Comparison of ENCODE assay signal across 13 mouse cellular contexts in the genomic region with DNA sequence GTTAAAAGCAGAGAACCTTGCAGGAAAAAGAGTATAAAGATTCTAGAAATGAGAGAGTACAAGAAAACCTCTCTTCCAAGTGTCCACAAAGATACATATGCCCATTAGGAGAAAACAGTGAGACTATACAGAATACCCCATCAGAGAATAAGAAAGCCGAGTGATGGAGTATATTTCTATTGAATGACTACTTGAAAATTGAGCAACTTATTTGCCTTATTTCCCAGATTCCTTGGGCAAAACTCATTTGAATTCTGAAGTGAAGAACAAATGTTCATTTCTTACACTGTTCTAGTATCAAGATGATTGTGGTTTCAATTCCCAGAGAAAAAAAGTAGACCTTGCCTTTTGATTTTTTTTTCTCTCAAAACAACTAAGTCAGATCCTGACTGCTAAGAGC. TPM values are rescaled to one million over a fixed set of nuclear protein-coding genes. Genes with fewer than 3 reads are reported as not detected.
A peak's percentile ranks its signal among the peaks of the same experiment; 100 is the strongest.
DNase-seq lines count a peak whose midpoint lies in the region; ATAC-seq lines count a peak whose summit lies in the region.
"Had no signal": no experiment of that assay in that cellular context is flagged by ENCODE, and none has a peak within 500 bp of the region (broad histone marks: within the 10 kb centered on the region; RNA-seq: fewer than 3 reads in every experiment).

No protein-coding gene starts in this region.

- ATAC-seq in intestine, embryonic 15.5 days: no peak
- no peak for ATAC-seq in intestine, embryonic 16.5 days
- ATAC-seq in embryonic facial prominence, embryonic 13.5 days (ENCODE audit: insufficient number of reproducible peaks, insufficient read depth, low FRiP score, low TSS enrichment, low read depth): no peak
- no peak for ATAC-seq in midbrain, embryonic 12.5 days (ENCODE audit: low FRiP score, low read depth)
- ATAC-seq: CD4-positive, CD25-positive, alpha-beta regulatory T cell, adult 4 months had no signal

- peak overlapping the region; percentile 87 for H3K4me2 ChIP-seq in intestine, embryonic 15.5 days (replicated peaks)
- H3K4me2 ChIP-seq in intestine, embryonic 16.5 days (ENCODE audit: low read depth, low read length): no peak overlapping the region
- H3K4me2 ChIP-seq in embryonic facial prominence, embryonic 13.5 days: peak overlapping the region; percentile 70
- peak overlapping the region; percentile 74 for H3K4me2 ChIP-seq in midbrain, embryonic 12.5 days (replicated peaks)

- no peaks in the 10 kb centered on the region for H3K36me3 ChIP-seq in intestine, embryonic 15.5 days
- H3K36me3 ChIP-seq in intestine, embryonic 16.5 days (ENCODE audit: control insufficient read depth, insufficient read depth, low read length): no peaks in the 10 kb centered on the region
- peaks cover 24% of the 10 kb centered on the region for H3K36me3 ChIP-seq in embryonic facial prominence, embryonic 13.5 days
- H3K36me3 ChIP-seq in hindbrain, embryonic 10.5 days: peaks cover 67% of the 10 kb centered on the region
- peaks cover 35% of the 10 kb centered on the region for H3K36me3 ChIP-seq in midbrain, embryonic 12.5 days

- 30% methylated on average over 1 of the region's 1 CpGs for WGBS in intestine, embryonic 15.5 days
- 26% methylated on average over 1 of the region's 1 CpGs for WGBS in intestine, embryonic 16.5 days
- WGBS in embryonic facial prominence, embryonic 13.5 days: 0% methylated on average over 1 of the region's 1 CpGs
- 28% methylated on average over 1 of the region's 1 CpGs for WGBS in hindbrain, embryonic 10.5 days
- 11% methylated on average over 1 of the region's 1 CpGs for WGBS in midbrain, embryonic 12.5 days

- H3K27me3 ChIP-seq in intestine, embryonic 15.5 days (replicated peaks): no peaks in the 10 kb centered on the region
- H3K27me3 ChIP-seq in intestine, embryonic 16.5 days (replicated peaks; ENCODE audit: control insufficient read depth, insufficient read depth, low read length): no peaks in the 10 kb centered on the region
- no peaks in the 10 kb centered on the region for H3K27me3 ChIP-seq in embryonic facial prominence, embryonic 13.5 days
- H3K27me3 ChIP-seq in hindbrain, embryonic 10.5 days (ENCODE audit: insufficient read depth, poor library complexity, severe bottlenecking): no peaks in the 10 kb centered on the region
- no peaks in the 10 kb centered on the region for H3K27me3 ChIP-seq in midbrain, embryonic 12.5 days

- no peaks in the 10 kb centered on the region; the same call in 1 of the 2 replicates for H3K4me1 ChIP-seq in intestine, embryonic 15.5 days (replicated peaks)
- H3K4me1 ChIP-seq in intestine, embryonic 16.5 days (ENCODE audit: control insufficient read depth, insufficient read depth, low read length): no peaks in the 10 kb centered on the region
- H3K4me1 ChIP-seq in embryonic facial prominence, embryonic 13.5 days: peaks cover 19% of the 10 kb centered on the region
- peaks cover 22% of the 10 kb centered on the region for H3K4me1 ChIP-seq in hindbrain, embryonic 10.5 days (replicated peaks)
- peaks cover 19% of the 10 kb centered on the region for H3K4me1 ChIP-seq in midbrain, embryonic 12.5 days

- H3K9ac ChIP-seq in intestine, embryonic 15.5 days: no peak overlapping the region
- H3K9ac ChIP-seq in intestine, embryonic 16.5 days (ENCODE audit: low read depth, low read length): no peak overlapping the region
- H3K9ac ChIP-seq in embryonic facial prominence, embryonic 13.5 days: peak overlapping the region; percentile 99
- H3K9ac ChIP-seq in midbrain, embryonic 12.5 days (replicated peaks): peak overlapping the region; percentile 100

- no peak for DNase-seq in hindbrain, embryonic 10.5 days (ENCODE audit: low spot score)
- no peak for DNase-seq in urinary bladder, postnatal 4 days (ENCODE audit: low spot score in 2 of 2)
- no peak for DNase-seq in layer of hippocampus, postnatal 14 days (ENCODE audit: low spot score in 2 of 2)
- no peak for DNase-seq in gastrocnemius, postnatal 10 days
- DNase-seq: gastrocnemius, postnatal 14 days; kidney, postnatal 10 days; liver had no signal

- H3K27ac ChIP-seq in intestine, embryonic 15.5 days: no peak overlapping the region
- H3K27ac ChIP-seq in intestine, embryonic 16.5 days (ENCODE audit: low read length): no peak overlapping the region
- peak overlapping the region; percentile 96 for H3K27ac ChIP-seq in embryonic facial prominence, embryonic 13.5 days
- H3K27ac ChIP-seq in hindbrain, embryonic 10.5 days: peak overlapping the region; percentile 99
- peak overlapping the region; percentile 95 for H3K27ac ChIP-seq in midbrain, embryonic 12.5 days (replicated peaks)

- no peaks in the 10 kb centered on the region for H3K9me3 ChIP-seq in intestine, embryonic 15.5 days
- no peaks in the 10 kb centered on the region for H3K9me3 ChIP-seq in intestine, embryonic 16.5 days (ENCODE audit: control insufficient read depth, low read length)
- no peaks in the 10 kb centered on the region for H3K9me3 ChIP-seq in embryonic facial prominence, embryonic 13.5 days
- no peaks in the 10 kb centered on the region for H3K9me3 ChIP-seq in hindbrain, embryonic 10.5 days
- H3K9me3 ChIP-seq in midbrain, embryonic 12.5 days: no peaks in the 10 kb centered on the region

- H3K4me3 ChIP-seq in intestine, embryonic 15.5 days (replicated peaks): no peak overlapping the region
- no peak overlapping the region for H3K4me3 ChIP-seq in intestine, embryonic 16.5 days (ENCODE audit: low read length)
- H3K4me3 ChIP-seq in embryonic facial prominence, embryonic 13.5 days: peak overlapping the region; percentile 97
- peak overlapping the region; percentile 100 for H3K4me3 ChIP-seq in hindbrain, embryonic 10.5 days
- peak overlapping the region; percentile 100 for H3K4me3 ChIP-seq in midbrain, embryonic 12.5 days
- H3K4me3 ChIP-seq: megakaryocyte, embryonic 14.5 days had no signal

RNA-seq across cellular contexts. Expression of a gene that starts 4.9 kb away (rescaled TPM):
- 30.9 and 37.5 TPM in 2 replicates for polyA plus RNA-seq in intestine, embryonic 15.5 days (2015; fragmentation: Nextera tagmentation; extraction: Ambion mirVana)
- polyA plus RNA-seq in intestine, embryonic 16.5 days (2015; fragmentation: Nextera tagmentation; extraction: Ambion mirVana): 20.9 and 23.0 TPM in 2 replicates
- polyA plus RNA-seq in embryonic facial prominence, embryonic 13.5 days (2015; fragmentation: Nextera tagmentation; extraction: Ambion mirVana): 198 and 204 TPM in 2 replicates
- 295 and 388 TPM in 2 replicates for polyA plus RNA-seq in hindbrain, embryonic 10.5 days (2016; fragmentation: Nextera tagmentation; extraction: Ambion mirVana)
- 596 and 650 TPM in 2 replicates for polyA plus RNA-seq in midbrain, embryonic 12.5 days (2016; fragmentation: Nextera tagmentation; extraction: Ambion mirVana)
- 10 to 100 TPM; 35.6 to 43.6 TPM for total RNA-seq in layer of hippocampus, postnatal 14 days (2021)
- 1 to 10 TPM; 4.0 to 5.7 TPM for total RNA-seq in gastrocnemius, postnatal 10 days (2021)

Comparison
In these comparisons a context has a peak if more than half of its experiments do, and no peak if none do; other contexts are left out.
1. H3K27ac ChIP-seq: peak in embryonic facial prominence, embryonic 13.5 days (single experiment), hindbrain, embryonic 10.5 days (single experiment) and midbrain, embryonic 12.5 days (single experiment); none in intestine, embryonic 15.5 days (single experiment) and intestine, embryonic 16.5 days (single experiment).
2. H3K4me3 ChIP-seq: peak in embryonic facial prominence, embryonic 13.5 days (single experiment), hindbrain, embryonic 10.5 days (single experiment) and midbrain, embryonic 12.5 days (single experiment); none in intestine, embryonic 15.5 days (single experiment) and intestine, embryonic 16.5 days (single experiment).
3. H3K9ac ChIP-seq: peak in embryonic facial prominence, embryonic 13.5 days (single experiment) and midbrain, embryonic 12.5 days (single experiment); none in intestine, embryonic 15.5 days (single experiment) and intestine, embryonic 16.5 days (single experiment).